Mouse (Mus musculus): ENCODE measurements around the gene Frem2.

Frem2 gene

GRCm38 (mm10) chr3:53656878-53657561, at the start of gene Frem2:
Frem2 (minus strand) TSS chr3:53657355.
- peak; percentile 57 for DNase-seq (ENCODE audit: low spot score)

DNA sequence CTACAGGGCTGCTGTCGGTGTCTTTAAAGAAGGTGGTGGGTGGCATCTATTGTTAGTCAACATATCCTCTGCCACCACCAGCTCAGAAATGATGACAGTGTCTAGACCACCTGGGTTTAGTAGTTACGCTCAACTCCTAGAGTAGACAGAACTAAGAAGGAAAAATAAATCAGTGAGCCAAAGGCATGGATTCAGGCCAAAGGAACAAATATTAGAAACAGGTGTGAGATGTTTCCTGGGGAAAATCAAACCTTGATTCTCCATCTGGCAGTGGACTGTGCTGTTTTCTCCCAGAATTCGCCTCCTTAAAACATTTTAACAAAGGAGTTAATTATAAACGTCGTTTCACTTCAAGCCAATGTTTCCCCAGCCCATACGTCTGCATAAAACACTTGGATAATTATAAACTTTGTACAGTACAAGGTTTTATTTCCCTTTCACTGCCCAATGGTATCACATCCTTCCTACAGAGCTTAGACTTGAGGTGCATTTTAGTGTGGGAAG, 48.9 kb upstream of the Frem2 start:
- no peak for DNase-seq (ENCODE audit: low spot score)

DNA sequence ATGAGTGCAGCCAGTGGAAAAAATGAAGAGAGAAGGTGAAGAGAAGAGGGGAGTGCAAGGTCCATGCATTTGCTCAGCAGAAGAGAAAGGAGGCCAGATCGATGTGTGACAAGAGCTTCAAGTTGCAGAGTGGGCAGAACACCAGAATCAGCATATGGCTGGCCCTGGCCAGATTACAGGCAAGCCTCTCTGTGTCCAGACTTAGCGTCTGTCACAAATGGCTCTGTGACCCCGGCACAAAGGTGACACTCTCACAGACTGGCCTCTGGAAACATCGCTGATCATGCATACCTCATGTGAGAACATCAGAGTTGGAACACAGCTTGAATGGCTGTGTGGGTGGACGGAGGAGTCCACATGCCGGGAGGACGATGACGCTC, 46.0 kb upstream of the Frem2 start:
- no peak for DNase-seq (ENCODE audit: low spot score)

- no peak for DNase-seq (ENCODE audit: low spot score)
Measured at GRCm38 (mm10) chr3:53702421-53703125, 45.4 kb upstream of the Frem2 start.

- no peak for DNase-seq (ENCODE audit: low spot score)
Measured at GRCm38 (mm10) chr3:53701940-53702339, 44.8 kb upstream of the Frem2 start.

DNA sequence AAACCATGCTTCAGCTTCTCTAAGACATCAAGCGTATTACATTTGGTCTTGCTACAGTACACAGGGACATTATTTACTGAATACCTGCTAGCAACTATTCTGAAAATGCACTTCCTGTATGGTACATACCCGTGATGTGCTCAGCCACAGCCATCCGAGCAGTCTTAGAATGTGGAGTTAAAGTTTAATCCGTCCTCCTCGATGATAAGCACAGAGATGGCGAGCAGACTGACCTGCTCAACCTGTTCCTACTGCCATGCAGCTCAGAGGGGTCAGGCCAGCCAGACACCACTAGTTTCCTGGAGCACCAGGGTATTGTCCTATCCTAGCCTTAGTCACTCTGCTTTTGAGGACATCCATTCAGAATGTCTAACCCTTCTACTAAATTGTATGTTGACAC, 30.6 kb upstream of the Frem2 start:
- no peak for DNase-seq (ENCODE audit: low spot score)

DNA sequence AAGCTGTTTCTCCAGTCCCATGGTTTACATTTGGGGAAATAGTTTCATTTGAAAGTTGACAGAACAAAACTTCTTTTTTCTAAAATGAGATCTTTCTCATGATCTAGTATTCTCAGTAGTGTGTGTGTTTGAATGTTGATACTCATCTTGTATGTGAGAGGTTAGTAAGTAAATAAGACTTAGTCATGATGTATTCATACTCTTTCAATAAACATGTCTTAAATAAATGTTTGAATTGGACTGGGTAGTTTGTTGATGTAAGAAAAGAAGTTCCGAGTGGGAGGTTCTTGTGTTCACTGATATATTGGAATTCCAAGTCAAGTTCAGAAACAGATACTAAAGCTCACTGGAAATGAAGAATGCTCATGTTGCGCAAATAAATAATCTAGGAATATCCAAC, 25.1 kb upstream of the Frem2 start:
- no peak for DNase-seq (ENCODE audit: low spot score)

DNA sequence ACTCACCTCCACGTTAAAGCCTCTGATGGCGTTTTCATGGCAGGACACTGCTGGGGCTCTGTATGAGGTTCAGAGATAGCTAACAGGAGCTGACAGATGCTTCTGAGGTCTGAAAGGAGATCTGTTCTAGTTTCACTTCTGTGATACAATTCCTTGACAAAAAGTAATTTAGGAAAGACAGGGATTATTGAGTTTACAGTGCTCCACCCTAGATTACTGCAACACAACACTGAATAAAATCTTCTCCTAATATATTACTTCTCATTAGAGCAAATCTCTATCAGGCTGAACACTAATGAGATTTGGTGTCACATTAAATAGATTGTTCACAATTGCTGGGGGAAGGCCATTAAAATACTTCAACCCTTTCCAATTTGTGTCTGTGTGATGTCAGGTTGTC, 23.7 kb upstream of the Frem2 start:
- DNase-seq (ENCODE audit: low spot score) = no peak

DNA sequence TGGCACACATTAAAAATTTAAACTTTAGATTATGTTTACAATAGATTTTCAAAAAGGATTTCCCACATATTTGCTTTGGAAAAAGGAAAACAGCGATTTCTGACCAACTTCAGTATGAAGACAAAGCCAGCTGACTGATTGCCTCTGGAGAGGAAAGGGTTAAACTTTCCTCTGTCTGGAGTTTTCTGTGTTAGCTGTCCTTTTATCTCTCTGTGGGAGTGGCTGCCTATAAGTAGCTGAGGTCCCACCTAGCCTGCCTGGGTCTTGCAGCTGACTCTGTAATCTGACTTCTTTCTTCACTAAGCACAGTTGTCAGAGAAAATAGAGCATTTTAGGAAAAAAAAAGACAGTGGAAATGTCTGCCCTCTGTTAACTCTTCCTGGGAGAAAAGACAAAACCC, 17.1 kb upstream of the Frem2 start:
- no peak for DNase-seq (ENCODE audit: low spot score)

DNA sequence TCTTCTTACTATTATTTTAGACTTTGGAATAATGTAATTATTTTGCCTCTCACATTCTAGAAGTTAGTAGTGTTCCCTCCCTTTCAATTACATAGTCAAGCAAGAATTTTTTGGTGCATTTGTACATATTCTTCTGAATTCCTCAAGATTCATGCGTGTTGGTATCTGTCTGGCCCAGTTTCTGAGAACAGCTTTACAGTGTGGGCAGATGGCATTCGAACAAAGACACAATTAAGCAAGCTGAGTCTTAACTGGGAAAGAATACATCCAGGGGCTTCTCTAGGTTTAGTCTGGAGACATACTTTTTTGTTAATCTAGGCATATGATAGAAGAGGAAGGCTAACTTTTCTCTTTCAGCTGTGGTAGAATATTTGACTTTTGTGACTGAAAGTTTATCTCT, 12.6 kb upstream of the Frem2 start:
- DNase-seq (ENCODE audit: low spot score) = no peak

- peak; percentile 29 for DNase-seq (ENCODE audit: low spot score)
Measured at GRCm38 (mm10) chr3:53657744-53658534, 784 bp upstream of the Frem2 start.

- no peak for DNase-seq (ENCODE audit: low spot score)
Measured at GRCm38 (mm10) chr3:53656328-53656877, 752 bp downstream of the Frem2 start.

- no peak for DNase-seq (ENCODE audit: low spot score)
Measured at GRCm38 (mm10) chr3:53655343-53655742, 1.8 kb downstream of the Frem2 start.

GRCm38 (mm10) chr3:53650003-53650748, 7.0 kb downstream of the Frem2 start:
- DNase-seq (ENCODE audit: low spot score) = no peak

GRCm38 (mm10) chr3:53649425-53649824, 7.7 kb downstream of the Frem2 start:
- DNase-seq (ENCODE audit: low spot score) = no peak

DNA sequence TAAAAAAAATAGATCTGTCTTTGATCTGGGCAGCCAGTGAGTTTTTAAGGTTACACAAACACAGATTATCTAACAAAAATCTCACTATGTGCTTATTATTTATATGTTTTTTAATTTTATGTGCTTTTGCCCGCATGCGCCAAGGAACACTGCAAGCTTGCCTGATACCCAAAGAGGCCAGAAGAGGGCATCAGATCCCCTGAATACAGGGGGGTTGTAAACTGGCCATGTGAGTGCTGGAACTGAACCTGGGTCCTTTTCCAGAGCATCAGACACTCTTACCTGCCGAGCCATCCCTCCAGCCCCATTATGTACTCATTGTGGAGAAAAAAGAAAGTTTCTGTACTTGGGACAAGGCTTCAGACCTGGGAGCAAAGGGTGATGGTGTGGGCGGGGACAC, 8.3 kb downstream of the Frem2 start:
- no peak for DNase-seq (ENCODE audit: low spot score)

- no peak for DNase-seq (ENCODE audit: low spot score)
Measured at GRCm38 (mm10) chr3:53635948-53636347, 21.2 kb downstream of the Frem2 start.

GRCm38 (mm10) chr3:53631126-53631525, 26.0 kb downstream of the Frem2 start:
- DNase-seq (ENCODE audit: low spot score) = no peak

DNA sequence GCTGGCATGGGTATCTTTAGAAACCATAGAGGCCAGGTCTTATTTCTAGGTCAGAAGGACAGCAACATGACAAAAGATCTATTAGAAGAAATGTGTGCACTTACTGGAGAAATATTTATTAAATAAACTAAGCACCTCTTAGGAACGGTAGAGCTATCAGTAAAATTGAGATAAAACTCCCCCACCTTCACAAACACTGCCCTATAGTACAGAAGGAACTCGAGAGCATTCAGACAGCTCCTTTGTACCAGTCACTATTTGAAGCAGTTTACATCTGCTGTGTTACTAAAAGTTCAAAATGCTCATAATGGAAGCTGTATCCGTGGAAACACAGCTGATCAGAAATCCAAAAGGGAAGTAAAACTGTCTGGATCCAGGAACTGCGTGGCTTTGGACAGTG, 26.5 kb downstream of the Frem2 start:
- DNase-seq (ENCODE audit: low spot score) = no peak

- no peak for DNase-seq (ENCODE audit: low spot score)
Measured at GRCm38 (mm10) chr3:53629966-53630365, 27.2 kb downstream of the Frem2 start.

DNA sequence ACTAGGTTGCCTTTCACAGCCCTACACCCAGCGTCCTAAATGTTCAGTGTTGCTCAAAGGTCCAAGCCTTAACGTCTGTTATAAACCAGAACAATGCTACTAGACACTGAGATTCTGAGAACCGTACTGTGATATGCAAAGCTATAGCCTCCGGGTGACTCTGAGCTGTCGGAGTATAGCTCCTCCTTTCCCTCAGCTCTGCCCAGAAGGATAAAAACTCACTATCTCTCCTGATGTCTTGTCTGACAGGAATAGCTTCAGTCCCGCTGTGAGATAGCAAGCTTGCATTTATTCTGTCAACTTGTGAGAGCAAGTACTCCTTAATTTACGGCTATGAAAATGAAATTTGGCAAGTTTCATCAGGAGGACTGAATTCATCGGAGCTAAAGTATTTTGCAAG, 33.9 kb downstream of the Frem2 start:
- DNase-seq (ENCODE audit: low spot score) = no peak

GRCm38 (mm10) chr3:53620978-53621377, 36.2 kb downstream of the Frem2 start:
- DNase-seq (ENCODE audit: low spot score) = no peak
